Mouse (Mus musculus) neural tube, embryonic 15.5 days (tissue): ENCODE measurements at regions not wholly inside any gene's neighbourhood (a gene's known extent, or its start where the extent isn't known, plus 50 kb on each side); places are given as distances from the start of the nearest gene placed in this dataset.

ENCODE experiments used
- ATAC-seq: fragments of 200-750 bp; cut with Nextera tagmentation; 2 replicates; pipeline ENCODE4 v1.8.0; 2017; ENCODE audit warnings: mild to moderate bottlenecking, moderate TSS enrichment, moderate library complexity; ENCODE audit not compliant: low FRiP score
- H3K27ac ChIP-seq: fragments of 300-500 bp; sonication (generic); replicated peaks from 2 replicates; pipeline ENCODE4 v1.5.1; 2015; ENCODE audit warnings: mild to moderate bottlenecking, inconsistent platforms
- H3K27me3 ChIP-seq: fragments of 300-500 bp; sonication (generic); replicated peaks from 2 replicates; pipeline ENCODE4 v1.6.1; 2015; ENCODE audit warnings: inconsistent platforms
- H3K36me3 ChIP-seq: fragments of 300-500 bp; sonication (generic); 2 replicates; pipeline ENCODE4 v1.6.1; 2015; ENCODE audit warnings: inconsistent platforms
- H3K4me1 ChIP-seq: fragments of 300-500 bp; sonication (generic); 2 replicates; pipeline ENCODE4 v1.6.1; 2015; ENCODE audit warnings: inconsistent platforms
- H3K4me2 ChIP-seq: fragments of 300-500 bp; sonication (generic); 2 replicates; pipeline ENCODE4 v1.6.1; 2015; ENCODE audit warnings: inconsistent platforms, mild to moderate bottlenecking, moderate library complexity
- H3K4me3 ChIP-seq: fragments of 300-500 bp; sonication (generic); replicated peaks from 2 replicates; pipeline ENCODE4 v1.5.1; 2015; ENCODE audit warnings: mild to moderate bottlenecking, inconsistent platforms
- H3K9ac ChIP-seq: fragments of 300-500 bp; sonication (generic); replicated peaks from 2 replicates; pipeline ENCODE4 v1.6.1; 2015; ENCODE audit warnings: mild to moderate bottlenecking, inconsistent platforms
- H3K9me3 ChIP-seq: fragments of 300-500 bp; sonication (generic); replicated peaks from 2 replicates; pipeline ENCODE4 v1.6.1; 2016; ENCODE audit warnings: inconsistent platforms
- WGBS: fragments of 180-500 bp; shearing (Covaris S2); methylation state at CpG from one replicate; pipeline ENCODE4 v1.1.7; 2015; ENCODE audit warnings: mixed read lengths; 5-methylcytosine and 5-hydroxymethylcytosine counted together

GRCm38 (mm10) chr6:117676064-117676821 lies 164.7 kb upstream of the Zfp637 start:
- Histone ChIP-seq H3K27me3 (no peaks in the 10 kb centered on the region), H3K9me3 (no peaks in the 10 kb centered on the region), H3K27ac (no peak overlapping the region), H3K36me3 (no peaks in the 10 kb centered on the region), H3K4me2 (no peak overlapping the region), H3K4me1 (peaks cover 9% of the 10 kb centered on the region; the same call in 1 of the 2 replicates), H3K9ac (no peak overlapping the region), H3K4me3 (no peak overlapping the region)
- ATAC-seq: no peak
- WGBS: 44% methylated on average over 10 of the region's 10 CpGs

DNA sequence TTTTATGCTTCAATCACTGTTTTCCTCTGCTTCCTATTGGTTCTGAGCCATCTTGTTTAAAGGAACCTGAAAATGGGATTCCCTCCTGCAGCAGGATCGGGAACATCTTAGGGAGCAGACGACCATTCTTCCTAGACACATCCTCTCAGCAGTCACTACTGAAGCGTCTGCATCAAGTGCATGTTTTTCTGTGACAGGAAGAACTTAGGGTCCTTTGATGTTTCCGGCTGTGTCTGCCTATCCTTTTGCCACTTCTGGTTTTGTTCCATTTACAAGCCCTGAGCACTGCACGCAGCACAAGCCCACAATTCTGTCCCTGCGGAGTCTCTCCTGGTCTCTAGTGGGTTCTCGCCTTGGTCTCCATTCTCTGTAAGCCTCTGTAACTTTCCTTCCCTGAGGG lies 163.9 kb upstream of the Zfp637 start:
- 45% methylated on average over 7 of the region's 7 CpGs for WGBS
- no peak for ATAC-seq

GRCm38 (mm10) chr6:117677821-117678220 lies 163.2 kb upstream of the Zfp637 start:
- H3K9me3 ChIP-seq: no peaks in the 10 kb centered on the region
- WGBS: 84% methylated on average over 2 of the region's 2 CpGs
- no peak overlapping the region for H3K4me3 ChIP-seq
- H3K4me1 ChIP-seq: peaks cover 9% of the 10 kb centered on the region; the same call in 1 of the 2 replicates
- no peak for ATAC-seq
- no peaks in the 10 kb centered on the region for H3K27me3 ChIP-seq
- H3K4me2 ChIP-seq: no peak overlapping the region
- H3K36me3 ChIP-seq: no peaks in the 10 kb centered on the region
- H3K9ac ChIP-seq: no peak overlapping the region
- H3K27ac ChIP-seq: no peak overlapping the region

More for the DNA sequence above, 163.9 kb upstream of the Zfp637 start:
- Histone ChIP-seq H3K27me3 (no peaks in the 10 kb centered on the region), H3K9me3 (no peaks in the 10 kb centered on the region), H3K4me2 (no peak overlapping the region), H3K27ac (no peak overlapping the region), H3K4me1 (peaks cover 9% of the 10 kb centered on the region; the same call in 1 of the 2 replicates), H3K36me3 (no peaks in the 10 kb centered on the region), H3K9ac (no peak overlapping the region), H3K4me3 (no peak overlapping the region)

DNA sequence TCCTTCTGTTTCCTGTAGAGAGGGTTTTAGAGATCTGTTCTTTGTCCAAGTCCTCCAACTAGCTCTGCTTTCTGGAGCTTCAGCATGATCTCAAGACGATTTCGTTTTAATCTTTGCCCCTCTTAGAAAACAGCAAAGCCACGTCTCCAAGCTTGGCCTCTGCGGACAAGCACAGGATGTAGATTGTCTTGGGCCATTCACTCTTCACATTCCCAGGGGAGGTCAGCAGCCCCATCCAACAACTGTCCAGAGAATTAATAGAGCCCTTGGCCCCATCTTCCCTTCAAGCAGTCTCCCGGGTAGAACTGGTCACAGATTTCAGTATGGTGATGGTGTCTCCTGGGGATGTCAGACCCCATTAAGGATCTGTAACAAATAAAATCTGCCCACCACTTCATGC lies 162.7 kb upstream of the Zfp637 start:
- 79% methylated on average over 5 of the region's 5 CpGs for whole genome bisulfite sequencing
- H3K27ac ChIP-seq: no peak overlapping the region
- H3K4me2 ChIP-seq: no peak overlapping the region
- no peak for ATAC-seq
- H3K4me3 ChIP-seq: no peak overlapping the region
- no peaks in the 10 kb centered on the region for H3K27me3 ChIP-seq
- H3K9ac ChIP-seq: no peak overlapping the region
- no peaks in the 10 kb centered on the region for H3K9me3 ChIP-seq
- H3K4me1 ChIP-seq: peaks cover 9% of the 10 kb centered on the region; the same call in 1 of the 2 replicates
- no peaks in the 10 kb centered on the region for H3K36me3 ChIP-seq

DNA sequence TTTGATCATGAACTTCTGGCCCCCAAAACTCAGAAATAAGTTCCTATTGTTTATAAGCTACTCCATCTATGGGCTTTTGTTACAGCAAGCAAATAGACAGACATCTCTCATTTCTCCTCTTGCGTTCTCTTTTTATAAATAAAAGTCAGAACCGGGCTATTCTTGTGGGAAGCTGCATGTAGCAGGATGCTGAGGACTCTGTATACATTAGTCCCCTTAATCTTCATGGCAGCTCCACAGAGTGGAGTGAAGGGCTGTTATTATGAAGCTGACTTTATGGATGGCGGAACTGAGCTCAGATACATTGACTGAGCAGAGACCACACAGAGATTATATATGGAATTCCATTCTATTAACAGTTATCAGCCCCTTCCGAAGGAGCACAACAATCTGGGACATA lies 162.1 kb upstream of the Zfp637 start:
- no peaks in the 10 kb centered on the region for H3K36me3 ChIP-seq
- peaks cover 9% of the 10 kb centered on the region; the same call in 1 of the 2 replicates for H3K4me1 ChIP-seq
- no peak overlapping the region for H3K4me2 ChIP-seq
- H3K27ac ChIP-seq: no peak overlapping the region
- H3K4me3 ChIP-seq: no peak overlapping the region
- ATAC-seq: no peak
- H3K9me3 ChIP-seq: no peaks in the 10 kb centered on the region
- H3K27me3 ChIP-seq: no peaks in the 10 kb centered on the region
- H3K9ac ChIP-seq: no peak overlapping the region
- WGBS: 81% methylated on average over 4 of the region's 4 CpGs

GRCm38 (mm10) chr6:117686212-117686611 lies 154.8 kb upstream of the Zfp637 start:
- no peak overlapping the region for H3K4me3 ChIP-seq
- no peaks in the 10 kb centered on the region for H3K4me1 ChIP-seq
- H3K36me3 ChIP-seq: no peaks in the 10 kb centered on the region
- H3K9ac ChIP-seq: no peak overlapping the region
- H3K27ac ChIP-seq: no peak overlapping the region
- no peaks in the 10 kb centered on the region for H3K27me3 ChIP-seq
- 92% methylated on average over 9 of the region's 9 CpGs for WGBS
- ATAC-seq: no peak
- no peaks in the 10 kb centered on the region for H3K9me3 ChIP-seq
- no peak overlapping the region for H3K4me2 ChIP-seq

DNA sequence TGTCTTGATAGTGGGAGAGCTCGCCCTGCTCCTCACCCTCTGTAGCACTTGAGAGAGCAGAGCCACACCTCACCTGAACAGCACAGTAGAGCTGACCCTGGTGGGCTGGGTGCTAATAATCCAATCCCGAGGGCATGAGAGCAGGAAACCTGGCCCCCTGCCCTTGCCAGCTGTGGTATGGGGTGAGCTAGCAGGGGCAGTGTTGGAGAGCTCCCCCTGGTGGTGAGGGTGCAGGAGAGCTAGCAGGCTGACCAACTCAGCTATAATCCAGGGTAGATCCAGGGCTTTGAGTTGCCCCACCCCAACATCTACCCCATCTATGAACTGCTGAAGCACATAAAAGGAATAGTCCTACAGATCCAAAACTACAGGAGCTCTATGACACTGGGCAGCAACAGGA lies 153.9 kb upstream of the Zfp637 start:
- no peak for ATAC-seq
- Histone ChIP-seq H3K36me3 (no peaks in the 10 kb centered on the region), H3K4me1 (no peaks in the 10 kb centered on the region), H3K27me3 (no peaks in the 10 kb centered on the region), H3K9ac (no peak overlapping the region), H3K4me2 (no peak overlapping the region), H3K27ac (no peak overlapping the region), H3K9me3 (no peaks in the 10 kb centered on the region), H3K4me3 (no peak overlapping the region)
- WGBS: 82% methylated on average over 2 of the region's 2 CpGs

DNA sequence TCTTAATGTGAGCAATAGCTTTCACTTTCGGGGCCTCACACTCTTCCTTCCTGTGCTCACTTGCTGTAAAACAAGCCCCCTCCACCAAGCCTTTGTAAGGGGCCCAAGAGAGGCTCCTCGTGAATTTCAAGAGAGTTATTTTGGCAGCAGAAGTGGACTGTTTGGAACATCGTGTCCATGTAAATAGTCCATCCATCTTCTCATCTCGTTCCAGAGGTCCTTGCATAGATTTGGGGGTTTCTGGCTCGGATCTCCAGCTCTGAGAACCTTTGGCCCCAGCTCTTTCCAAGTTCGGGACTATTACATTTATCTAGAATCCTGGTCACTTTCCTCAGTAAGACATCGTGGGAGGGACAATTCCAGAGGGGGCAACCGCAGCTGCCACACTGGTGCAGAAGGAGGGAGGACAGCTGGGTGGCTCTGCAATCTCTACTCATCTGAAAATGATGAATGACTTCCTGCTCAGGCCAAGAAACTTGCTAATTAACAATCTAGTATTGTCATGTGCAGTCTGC lies 152.3 kb upstream of the Zfp637 start:
- Histone ChIP-seq H3K27me3 (no peaks in the 10 kb centered on the region), H3K9me3 (no peaks in the 10 kb centered on the region), H3K27ac (no peak overlapping the region), H3K4me1 (no peaks in the 10 kb centered on the region), H3K36me3 (no peaks in the 10 kb centered on the region), H3K9ac (no peak overlapping the region), H3K4me3 (no peak overlapping the region), H3K4me2 (no peak overlapping the region)
- no peak for ATAC-seq
- WGBS: 69% methylated on average over 8 of the region's 8 CpGs

DNA sequence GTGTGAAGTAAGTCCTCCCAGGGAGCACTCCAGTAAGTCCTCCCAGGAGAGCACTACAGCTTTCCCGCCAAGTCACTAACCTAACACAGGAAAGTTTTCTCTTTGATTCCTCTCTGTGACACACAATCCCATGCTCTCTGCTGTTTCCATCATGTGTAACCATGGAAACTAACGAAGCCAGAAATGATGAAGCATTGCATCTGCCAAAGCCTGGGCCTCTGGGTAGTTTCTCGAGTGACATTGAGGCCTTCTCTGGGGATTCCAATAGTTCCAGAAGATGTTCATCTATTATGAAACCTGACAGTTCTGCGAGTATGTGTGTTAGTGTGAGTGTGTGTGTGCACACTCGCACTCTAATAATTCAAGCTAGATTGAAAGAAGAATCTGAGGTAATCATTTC lies 140.7 kb upstream of the Zfp637 start:
- H3K4me2 ChIP-seq: no peak overlapping the region
- H3K4me1 ChIP-seq: no peaks in the 10 kb centered on the region
- no peak overlapping the region for H3K4me3 ChIP-seq
- ATAC-seq: no peak
- WGBS: 79% methylated on average over 5 of the region's 5 CpGs
- no peak overlapping the region for H3K27ac ChIP-seq
- H3K9ac ChIP-seq: no peak overlapping the region
- no peaks in the 10 kb centered on the region for H3K9me3 ChIP-seq
- H3K36me3 ChIP-seq: no peaks in the 10 kb centered on the region
- H3K27me3 ChIP-seq: no peaks in the 10 kb centered on the region

DNA sequence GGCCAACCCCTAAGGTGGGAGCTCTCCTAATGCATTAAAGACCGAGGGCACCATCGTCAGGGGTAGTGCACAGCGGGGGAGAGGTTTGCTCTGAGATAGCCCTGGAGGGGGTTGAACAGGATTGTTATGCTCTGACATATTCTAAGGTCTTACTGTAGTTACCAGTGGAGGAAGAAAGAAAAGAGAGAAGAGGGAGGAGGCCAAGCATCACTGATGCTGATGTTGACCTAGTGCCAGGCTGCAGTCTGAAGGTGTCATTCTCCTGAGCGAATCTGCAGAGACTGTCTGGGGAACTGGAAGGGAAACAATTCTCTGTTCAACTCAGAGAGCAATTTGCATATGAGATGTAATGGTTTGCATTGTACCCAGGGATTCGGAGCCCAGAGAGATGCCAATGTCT lies 139.4 kb upstream of the Zfp637 start:
- ATAC-seq: no peak
- H3K27ac ChIP-seq: no peak overlapping the region
- no peaks in the 10 kb centered on the region for H3K27me3 ChIP-seq
- no peaks in the 10 kb centered on the region for H3K9me3 ChIP-seq
- no peak overlapping the region for H3K4me2 ChIP-seq
- no peak overlapping the region for H3K4me3 ChIP-seq
- no peaks in the 10 kb centered on the region for H3K4me1 ChIP-seq
- H3K36me3 ChIP-seq: no peaks in the 10 kb centered on the region
- no peak overlapping the region for H3K9ac ChIP-seq
- 85% methylated on average over 5 of the region's 5 CpGs for WGBS

DNA sequence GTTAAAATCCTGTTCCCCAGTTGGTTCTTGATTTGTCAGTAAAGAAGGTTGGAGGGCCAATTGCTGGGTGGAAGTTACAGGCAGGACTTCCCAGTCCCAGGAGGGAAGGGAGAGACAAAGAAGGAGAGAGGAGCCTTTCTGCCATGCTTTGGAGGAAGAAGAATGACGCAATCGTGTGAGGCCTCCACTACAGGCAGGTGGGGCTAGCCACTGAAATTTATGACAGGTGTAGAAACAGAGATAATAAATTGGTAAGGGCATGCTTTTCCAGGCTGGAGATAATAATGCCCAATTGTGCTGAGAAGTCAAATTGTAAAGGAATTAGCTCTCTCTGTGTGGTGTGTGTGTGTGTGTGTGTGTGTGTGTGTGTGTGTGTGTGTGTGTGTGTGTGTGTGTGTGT lies 135.0 kb upstream of the Zfp637 start:
- no peaks in the 10 kb centered on the region for H3K4me1 ChIP-seq
- H3K27ac ChIP-seq: no peak overlapping the region
- no peaks in the 10 kb centered on the region for H3K27me3 ChIP-seq
- ATAC-seq: no peak
- H3K36me3 ChIP-seq: no peaks in the 10 kb centered on the region
- no peaks in the 10 kb centered on the region for H3K9me3 ChIP-seq
- WGBS: 67% methylated on average over 2 of the region's 2 CpGs
- no peak overlapping the region for H3K9ac ChIP-seq
- no peak overlapping the region for H3K4me3 ChIP-seq
- H3K4me2 ChIP-seq: no peak overlapping the region

- no peaks in the 10 kb centered on the region for H3K9me3 ChIP-seq
- no peak overlapping the region for H3K4me2 ChIP-seq
- H3K4me3 ChIP-seq: no peak overlapping the region
- no peak for ATAC-seq
- WGBS: 72% methylated on average over 3 of the region's 3 CpGs
- H3K9ac ChIP-seq: no peak overlapping the region
- no peaks in the 10 kb centered on the region for H3K4me1 ChIP-seq
- no peak overlapping the region for H3K27ac ChIP-seq
- H3K27me3 ChIP-seq: no peaks in the 10 kb centered on the region
- no peaks in the 10 kb centered on the region for H3K36me3 ChIP-seq
Measured at GRCm38 (mm10) chr6:117709212-117709611, 131.8 kb upstream of the Zfp637 start.
